Mouse (Mus musculus): ENCODE results near the gene Stard13. TPM values are rescaled to one million over a fixed set of nuclear protein-coding genes. Genes with fewer than 3 reads are reported as not detected.
A peak's percentile ranks its signal among the peaks of the same experiment; 100 is the strongest.

Stard13 gene
- polyA plus RNA-seq, 1 experiment from 2014 or later, result 2.7 TPM

GRCm38 (mm10) chr5:151251656-151252055, 18.0 kb upstream of the Stard13 start:
- no peaks in the 10 kb centered on the region for H3K27me3 ChIP-seq (ENCODE audit: control insufficient read depth, insufficient read depth, low read length)
- no peak overlapping the region for H3K4me2 ChIP-seq (ENCODE audit: low read depth, low read length)
- no peak for ATAC-seq (ENCODE audit: low read depth)
- WGBS, result 93% methylated on average over 8 of the region's 8 CpGs
- no peak overlapping the region for H3K4me3 ChIP-seq (ENCODE audit: low read depth, low read length)
- no peaks in the 10 kb centered on the region for H3K4me1 ChIP-seq (ENCODE audit: control insufficient read depth, insufficient read depth, low read length)
- no peaks in the 10 kb centered on the region for H3K9me3 ChIP-seq (ENCODE audit: control insufficient read depth, low read length)
- no peak overlapping the region for H3K9ac ChIP-seq (replicated peaks; ENCODE audit: low read depth, low read length)
- no peak overlapping the region for H3K27ac ChIP-seq (ENCODE audit: low read depth, low read length)
- no peaks in the 10 kb centered on the region for H3K36me3 ChIP-seq (ENCODE audit: control insufficient read depth, insufficient read depth, low read length)

- Histone ChIP-seq H3K27ac (ENCODE audit: low read depth, low read length) (no peak overlapping the region), H3K36me3 (ENCODE audit: control insufficient read depth, insufficient read depth, low read length) (no peaks in the 10 kb centered on the region), H3K27me3 (ENCODE audit: control insufficient read depth, insufficient read depth, low read length) (no peaks in the 10 kb centered on the region), H3K9ac (replicated peaks; ENCODE audit: low read depth, low read length) (no peak overlapping the region), H3K4me3 (ENCODE audit: low read depth, low read length) (no peak overlapping the region), H3K4me1 (ENCODE audit: control insufficient read depth, insufficient read depth, low read length) (no peaks in the 10 kb centered on the region), H3K4me2 (ENCODE audit: low read depth, low read length) (no peak overlapping the region), H3K9me3 (ENCODE audit: control insufficient read depth, low read length) (no peaks in the 10 kb centered on the region)
- 26% methylated on average over 10 of the region's 10 CpGs for WGBS
- peak; percentile 59; the same call in 1 of the 2 replicates for ATAC-seq (ENCODE audit: low read depth)
Measured at GRCm38 (mm10) chr5:151248671-151249620, 15.3 kb upstream of the Stard13 start.

DNA sequence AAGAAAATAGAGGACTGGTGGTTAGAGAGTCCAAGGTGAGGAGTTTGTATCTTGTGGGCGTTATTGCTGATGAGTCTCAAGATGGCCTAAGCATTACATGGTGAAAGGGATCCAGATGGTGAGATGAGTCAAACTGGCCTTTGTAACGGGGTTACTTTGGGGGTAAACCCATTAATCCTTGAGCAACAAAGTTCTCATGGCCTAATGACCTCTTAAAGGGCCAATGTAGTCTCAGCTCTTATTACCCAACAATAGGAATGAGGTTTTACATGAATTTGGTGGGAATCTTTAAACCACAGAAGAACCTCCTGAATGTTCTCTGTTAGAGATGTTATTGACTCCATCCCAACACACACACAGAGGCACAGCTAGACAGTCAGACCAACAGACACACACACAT, 14.4 kb upstream of the Stard13 start:
- Histone ChIP-seq H3K27me3 (ENCODE audit: control insufficient read depth, insufficient read depth, low read length) (no peaks in the 10 kb centered on the region), H3K36me3 (ENCODE audit: control insufficient read depth, insufficient read depth, low read length) (no peaks in the 10 kb centered on the region), H3K9me3 (ENCODE audit: control insufficient read depth, low read length) (no peaks in the 10 kb centered on the region), H3K4me1 (ENCODE audit: control insufficient read depth, insufficient read depth, low read length) (no peaks in the 10 kb centered on the region), H3K4me3 (ENCODE audit: low read depth, low read length) (no peak overlapping the region), H3K4me2 (ENCODE audit: low read depth, low read length) (no peak overlapping the region), H3K9ac (replicated peaks; ENCODE audit: low read depth, low read length) (no peak overlapping the region), H3K27ac (ENCODE audit: low read depth, low read length) (no peak overlapping the region; the same call in 1 of the 2 replicates)
- no peak for ATAC-seq (ENCODE audit: low read depth)
- 41% methylated on average over 2 of the region's 2 CpGs for WGBS

GRCm38 (mm10) chr5:151247115-151247875, 13.7 kb upstream of the Stard13 start:
- no peak overlapping the region for H3K4me2 ChIP-seq (ENCODE audit: low read depth, low read length)
- H3K4me1 ChIP-seq (ENCODE audit: control insufficient read depth, insufficient read depth, low read length), result no peaks in the 10 kb centered on the region
- WGBS, result 44% methylated on average over 11 of the region's 11 CpGs
- H3K27me3 ChIP-seq (ENCODE audit: control insufficient read depth, insufficient read depth, low read length), result no peaks in the 10 kb centered on the region
- H3K4me3 ChIP-seq (ENCODE audit: low read depth, low read length), result no peak overlapping the region
- H3K36me3 ChIP-seq (ENCODE audit: control insufficient read depth, insufficient read depth, low read length), result no peaks in the 10 kb centered on the region
- H3K27ac ChIP-seq (ENCODE audit: low read depth, low read length), result no peak overlapping the region; the same call in 1 of the 2 replicates
- H3K9ac ChIP-seq (replicated peaks; ENCODE audit: low read depth, low read length), result no peak overlapping the region
- no peaks in the 10 kb centered on the region for H3K9me3 ChIP-seq (ENCODE audit: control insufficient read depth, low read length)
- no peak for ATAC-seq (ENCODE audit: low read depth)

- Histone ChIP-seq H3K27ac (ENCODE audit: low read depth, low read length) (no peak overlapping the region), H3K27me3 (ENCODE audit: control insufficient read depth, insufficient read depth, low read length) (no peaks in the 10 kb centered on the region), H3K4me3 (ENCODE audit: low read depth, low read length) (no peak overlapping the region), H3K9me3 (ENCODE audit: control insufficient read depth, low read length) (no peaks in the 10 kb centered on the region), H3K36me3 (ENCODE audit: control insufficient read depth, insufficient read depth, low read length) (no peaks in the 10 kb centered on the region), H3K9ac (replicated peaks; ENCODE audit: low read depth, low read length) (no peak overlapping the region), H3K4me1 (ENCODE audit: control insufficient read depth, insufficient read depth, low read length) (no peaks in the 10 kb centered on the region), H3K4me2 (ENCODE audit: low read depth, low read length) (no peak overlapping the region)
- WGBS, result 74% methylated on average over 2 of the region's 2 CpGs
- no peak for ATAC-seq (ENCODE audit: low read depth)
Measured at GRCm38 (mm10) chr5:151246287-151246686, 12.7 kb upstream of the Stard13 start.

DNA sequence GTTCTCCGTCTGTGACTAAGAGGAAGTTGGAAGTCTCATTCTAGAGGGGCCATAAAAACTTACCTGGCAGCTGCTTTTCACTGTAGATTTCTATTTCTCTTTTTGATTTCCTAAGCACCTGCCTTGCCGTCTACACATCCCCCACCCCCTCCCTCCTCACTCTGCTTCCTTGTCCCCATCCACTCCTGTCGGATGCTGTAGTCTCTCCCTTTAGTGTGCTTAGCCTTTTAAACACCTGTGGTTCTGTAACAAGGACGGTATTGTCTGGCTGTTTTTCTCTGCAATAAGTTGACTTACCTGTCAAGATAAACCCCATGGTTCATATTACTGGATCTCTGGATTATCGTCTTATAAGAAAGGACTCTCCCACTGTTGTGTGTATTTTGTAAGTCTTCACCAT, 11.9 kb upstream of the Stard13 start:
- Histone ChIP-seq H3K36me3 (ENCODE audit: control insufficient read depth, insufficient read depth, low read length) (no peaks in the 10 kb centered on the region), H3K4me1 (ENCODE audit: control insufficient read depth, insufficient read depth, low read length) (no peaks in the 10 kb centered on the region), H3K27ac (ENCODE audit: low read depth, low read length) (no peak overlapping the region), H3K9me3 (ENCODE audit: control insufficient read depth, low read length) (no peaks in the 10 kb centered on the region), H3K4me3 (ENCODE audit: low read depth, low read length) (no peak overlapping the region), H3K9ac (replicated peaks; ENCODE audit: low read depth, low read length) (no peak overlapping the region), H3K4me2 (ENCODE audit: low read depth, low read length) (no peak overlapping the region), H3K27me3 (ENCODE audit: control insufficient read depth, insufficient read depth, low read length) (no peaks in the 10 kb centered on the region)
- 92% methylated on average over 5 of the region's 5 CpGs for WGBS
- no peak for ATAC-seq (ENCODE audit: low read depth)

GRCm38 (mm10) chr5:151238730-151239129, 5.1 kb upstream of the Stard13 start:
- H3K9me3 ChIP-seq (ENCODE audit: control insufficient read depth, low read length), result no peaks in the 10 kb centered on the region
- no peaks in the 10 kb centered on the region for H3K36me3 ChIP-seq (ENCODE audit: control insufficient read depth, insufficient read depth, low read length)
- H3K27ac ChIP-seq (ENCODE audit: low read depth, low read length), result no peak overlapping the region
- no peaks in the 10 kb centered on the region for H3K4me1 ChIP-seq (ENCODE audit: control insufficient read depth, insufficient read depth, low read length)
- H3K4me3 ChIP-seq (ENCODE audit: low read depth, low read length), result no peak overlapping the region
- H3K27me3 ChIP-seq (ENCODE audit: control insufficient read depth, insufficient read depth, low read length), result no peaks in the 10 kb centered on the region
- no peak overlapping the region for H3K9ac ChIP-seq (replicated peaks; ENCODE audit: low read depth, low read length)
- no peak overlapping the region for H3K4me2 ChIP-seq (ENCODE audit: low read depth, low read length)
- ATAC-seq (ENCODE audit: low read depth), result no peak
- 76% methylated on average over 9 of the region's 9 CpGs for WGBS

DNA sequence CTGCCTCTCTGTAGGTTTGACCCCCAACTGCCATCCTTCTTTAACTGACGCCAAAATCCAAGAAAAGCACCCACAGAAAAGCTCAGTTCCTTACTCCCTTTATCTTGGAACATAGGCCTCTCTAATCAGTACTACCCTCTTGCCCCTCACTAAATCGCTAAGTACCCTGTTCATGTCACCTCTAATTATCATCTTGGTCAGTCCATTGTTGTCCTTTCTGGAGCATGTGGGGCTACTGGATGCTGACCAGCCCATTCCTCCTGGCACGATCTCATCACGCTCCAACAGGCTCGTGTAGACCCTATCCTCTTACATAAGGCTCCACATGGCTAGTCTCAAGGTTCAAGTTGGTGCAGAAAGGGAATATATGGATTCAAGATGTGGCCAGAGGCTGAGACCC, 2.8 kb upstream of the Stard13 start:
- Histone ChIP-seq H3K4me1 (ENCODE audit: control insufficient read depth, insufficient read depth, low read length) (no peaks in the 10 kb centered on the region; the same call in 1 of the 2 replicates), H3K4me3 (ENCODE audit: low read depth, low read length) (no peak overlapping the region), H3K9ac (replicated peaks; ENCODE audit: low read depth, low read length) (no peak overlapping the region), H3K36me3 (ENCODE audit: control insufficient read depth, insufficient read depth, low read length) (no peaks in the 10 kb centered on the region), H3K9me3 (ENCODE audit: control insufficient read depth, low read length) (no peaks in the 10 kb centered on the region), H3K4me2 (ENCODE audit: low read depth, low read length) (no peak overlapping the region), H3K27me3 (ENCODE audit: control insufficient read depth, insufficient read depth, low read length) (no peaks in the 10 kb centered on the region), H3K27ac (ENCODE audit: low read depth, low read length) (no peak overlapping the region)
- no peak for ATAC-seq (ENCODE audit: low read depth)
- 85% methylated on average over 5 of the region's 5 CpGs for WGBS

Data from neural tube, embryonic 14.5 days (tissue).